Mouse (Mus musculus) bone marrow macrophage, adult 2 months (primary cell): ENCODE data around the gene Adcy4.

Experiments
- CTCF ChIP-seq: IDR thresholded peaks from 2 replicates; pipeline ENCODE4 v1.5.1; 2012; ENCODE audit warnings: low read depth, mild to moderate bottlenecking, low read length, moderate library complexity
- POLR2A ChIP-seq: IDR thresholded peaks from 2 replicates; pipeline ENCODE4 v1.6.1; 2012; ENCODE audit warnings: mild to moderate bottlenecking, low read depth, low read length, borderline replicate concordance

GRCm38 (mm10) chr14:55828716-55829263 is 44.9 kb upstream of the Adcy4 start:
- TF ChIP-seq CTCF, result no peak
- TF ChIP-seq POLR2A, result no peak
